Mouse (Mus musculus): ENCODE results near the gene Idh3a.
"Not testable (repeated sequence)": the region's sequence is repeated elsewhere in the genome, so short reads cannot be mapped to it uniquely, and the experiment has no call there.

Gene Idh3a

DNA sequence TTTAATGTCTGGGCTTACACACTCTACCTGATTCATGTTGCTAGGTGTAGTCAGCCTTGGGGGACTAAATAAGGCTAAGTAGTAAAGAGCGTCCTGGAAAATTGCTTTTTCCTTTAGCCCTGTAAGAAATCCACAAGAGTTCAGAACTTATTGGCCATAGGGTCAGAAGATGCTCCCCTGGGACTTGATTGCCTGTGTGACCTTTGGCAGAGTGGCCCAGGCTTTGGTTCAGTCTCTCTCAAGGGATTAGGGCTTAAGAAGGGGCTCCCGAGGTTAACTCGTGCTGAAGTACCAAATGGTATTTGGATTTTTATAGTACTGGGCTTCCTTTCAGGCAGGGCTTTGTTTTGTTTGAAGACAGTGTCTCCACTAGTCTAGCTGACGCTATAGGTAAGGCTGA lies 1.7 kb downstream of the Idh3a start:
- no peak for DNase-seq (ENCODE audit: low read depth, low spot score)

GRCm38 (mm10) chr9:54593652-54594051 lies 7.5 kb downstream of the Idh3a start:
- not testable (repeated sequence) for DNase-seq (ENCODE audit: low read depth, low spot score)

DNA sequence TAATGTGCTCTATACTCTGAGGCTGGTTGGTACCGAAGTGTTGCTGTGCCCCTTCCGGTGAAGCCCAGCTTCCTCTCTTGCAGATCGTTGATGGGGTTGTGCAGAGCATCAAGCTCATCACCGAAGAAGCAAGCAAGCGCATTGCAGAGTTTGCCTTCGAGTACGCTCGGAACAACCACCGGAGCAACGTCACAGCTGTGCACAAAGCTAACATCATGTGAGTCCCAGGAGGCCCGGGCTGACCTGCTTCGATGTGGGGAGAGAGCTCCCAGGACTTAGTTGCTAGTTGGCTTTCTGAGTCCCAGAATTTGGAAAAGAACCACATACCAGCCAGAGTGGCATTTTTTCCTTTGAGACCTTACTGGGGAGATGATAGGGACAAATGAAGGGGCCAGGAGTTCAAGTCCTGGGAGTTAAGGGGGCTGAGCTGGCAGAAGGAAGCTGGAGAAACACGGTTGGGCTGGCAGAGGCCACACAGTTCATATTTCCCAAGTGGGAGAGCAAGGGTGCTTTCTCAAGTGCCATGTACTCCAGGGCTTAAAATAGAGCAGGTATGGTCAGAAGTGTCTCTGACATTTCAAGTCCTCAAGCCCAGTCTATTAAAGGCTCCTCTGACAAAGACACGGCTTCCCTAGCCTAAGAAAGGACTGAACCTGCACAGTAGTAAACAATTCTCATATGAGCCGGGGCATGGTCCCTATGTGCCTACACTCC lies 10.8 kb downstream of the Idh3a start:
- DNase-seq (ENCODE audit: low read depth, low spot score) = no peak

- no peak for DNase-seq (ENCODE audit: low read depth, low spot score)
Measured at GRCm38 (mm10) chr9:54602386-54602785, 16.3 kb downstream of the Idh3a start.

GRCm38 (mm10) chr9:54602916-54603315 lies 16.8 kb downstream of the Idh3a start:
- no peak for DNase-seq (ENCODE audit: low read depth, low spot score)

- no peak for DNase-seq (ENCODE audit: low read depth, low spot score)
Measured at GRCm38 (mm10) chr9:54604131-54604654, 18.1 kb downstream of the Idh3a start.

DNA sequence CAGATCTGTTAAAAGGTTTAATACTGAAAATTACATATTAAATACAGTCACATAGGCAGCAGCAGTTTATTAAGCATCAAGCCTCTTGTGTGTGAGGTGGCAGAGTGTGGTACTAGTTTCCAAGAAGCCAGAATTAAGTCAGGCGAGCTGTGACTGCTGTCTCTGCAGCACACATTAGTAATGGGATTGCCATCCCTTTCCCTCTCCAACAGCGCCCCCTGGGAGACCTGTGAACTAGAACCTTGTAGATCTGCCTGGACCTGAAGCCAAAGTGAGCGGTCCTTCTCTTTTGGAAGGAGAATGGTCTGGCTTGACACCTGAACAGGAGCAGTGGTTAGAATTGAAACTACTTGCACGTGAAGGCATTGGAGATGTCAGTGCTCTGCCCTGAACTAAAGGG lies 18.8 kb downstream of the Idh3a start:
- DNase-seq (ENCODE audit: low read depth, low spot score) = peak; percentile 62

GRCm38 (mm10) chr9:54612781-54613191 lies 26.7 kb downstream of the Idh3a start:
- no peak for DNase-seq (ENCODE audit: low read depth, low spot score)

DNA sequence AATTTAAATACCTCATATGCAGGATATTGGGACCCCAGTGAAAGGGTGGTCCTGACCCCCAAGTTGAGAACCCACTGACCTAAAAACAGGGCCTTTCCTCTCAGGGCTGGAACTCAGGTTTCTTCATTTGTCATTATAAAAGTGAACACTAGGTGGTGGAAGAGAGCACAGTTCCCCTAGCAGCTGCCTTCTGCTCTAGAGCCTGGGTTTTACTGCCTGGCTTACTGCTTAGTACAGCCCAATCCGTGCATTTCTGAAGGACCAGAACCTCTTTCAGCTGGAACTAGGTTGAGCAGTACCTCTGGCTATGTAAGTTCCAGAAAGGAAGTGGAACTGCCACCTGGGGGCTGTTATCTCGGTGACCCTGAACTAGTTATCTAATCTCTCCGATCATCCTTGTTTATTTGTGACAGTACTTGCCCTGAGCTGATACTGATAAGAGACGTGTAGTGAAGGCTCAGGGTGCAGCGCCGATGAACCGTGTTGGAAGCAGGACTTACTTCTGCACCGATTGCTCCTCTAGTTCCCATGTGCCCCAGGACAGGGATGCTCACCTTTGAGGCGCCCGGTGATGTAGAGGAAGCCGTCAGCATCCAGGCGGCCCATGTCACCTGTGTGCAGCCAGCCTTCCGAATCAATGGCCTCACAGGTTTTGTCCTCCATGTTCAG lies 28.2 kb downstream of the Idh3a start:
- peak; percentile 53 for DNase-seq (ENCODE audit: low read depth, low spot score)

DNA sequence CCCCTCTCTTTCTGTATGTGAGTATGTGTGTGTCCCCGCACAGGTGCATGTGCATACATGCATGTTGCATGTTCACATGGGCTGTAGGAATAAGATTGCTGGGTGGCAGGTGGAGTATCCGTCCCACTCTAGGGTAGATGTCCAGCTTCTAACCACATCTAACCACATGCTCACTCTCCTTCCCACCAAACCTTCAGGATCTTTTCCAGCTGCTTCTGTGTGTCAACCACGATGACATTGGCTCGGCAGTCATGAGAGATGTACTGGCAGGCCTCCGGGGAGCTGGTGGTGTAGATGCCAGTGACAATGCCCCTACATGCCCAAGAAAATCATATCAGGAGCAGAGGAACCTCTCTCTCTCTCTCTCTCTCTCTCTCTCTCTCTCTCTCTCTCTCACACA lies 41.1 kb downstream of the Idh3a start:
- DNase-seq (ENCODE audit: low read depth, low spot score) = no peak

DNA sequence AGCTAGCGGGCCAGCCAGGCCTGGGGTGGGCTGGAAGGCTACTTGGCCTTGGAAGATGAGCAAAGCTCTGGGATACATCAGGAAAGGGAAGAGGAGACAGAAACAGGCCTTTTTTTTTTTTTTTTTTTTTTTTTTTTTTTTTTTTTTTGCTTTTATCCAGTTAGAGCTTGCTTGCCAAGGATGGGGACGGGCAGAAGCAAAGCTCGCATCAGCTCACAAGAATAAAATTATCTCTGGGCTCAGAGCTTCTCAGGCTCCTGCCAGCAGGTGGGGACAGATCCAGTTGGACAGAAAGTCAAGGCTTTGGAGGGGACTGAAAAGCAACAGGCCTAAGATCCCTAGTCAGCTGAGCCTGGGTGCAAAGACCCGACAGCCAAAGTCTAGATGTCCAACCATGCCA lies 42.6 kb downstream of the Idh3a start:
- no peak for DNase-seq (ENCODE audit: low read depth, low spot score)

- DNase-seq (ENCODE audit: low read depth, low spot score) = no peak
Measured at GRCm38 (mm10) chr9:54629613-54630261, 43.6 kb downstream of the Idh3a start.

DNA sequence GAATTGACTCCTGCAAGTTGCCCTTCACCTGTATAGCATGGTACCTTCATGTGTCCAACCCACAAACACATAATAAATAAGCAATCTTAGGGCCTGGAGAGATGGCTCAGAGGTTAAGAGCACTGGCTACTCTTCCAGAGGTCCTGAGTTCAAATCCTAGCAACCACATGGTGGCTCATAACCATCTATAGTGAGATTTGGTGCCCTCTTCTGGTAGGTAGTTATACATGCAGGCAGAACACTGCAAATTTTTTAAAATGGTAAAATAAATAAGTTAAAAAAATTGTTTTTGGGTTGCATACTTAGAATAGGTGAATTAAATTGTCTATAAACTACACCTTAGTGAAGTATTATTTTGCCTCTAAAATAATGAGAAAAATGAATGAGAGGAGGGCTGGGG lies 44.8 kb downstream of the Idh3a start:
- no peak for DNase-seq (ENCODE audit: low read depth, low spot score)

DNA sequence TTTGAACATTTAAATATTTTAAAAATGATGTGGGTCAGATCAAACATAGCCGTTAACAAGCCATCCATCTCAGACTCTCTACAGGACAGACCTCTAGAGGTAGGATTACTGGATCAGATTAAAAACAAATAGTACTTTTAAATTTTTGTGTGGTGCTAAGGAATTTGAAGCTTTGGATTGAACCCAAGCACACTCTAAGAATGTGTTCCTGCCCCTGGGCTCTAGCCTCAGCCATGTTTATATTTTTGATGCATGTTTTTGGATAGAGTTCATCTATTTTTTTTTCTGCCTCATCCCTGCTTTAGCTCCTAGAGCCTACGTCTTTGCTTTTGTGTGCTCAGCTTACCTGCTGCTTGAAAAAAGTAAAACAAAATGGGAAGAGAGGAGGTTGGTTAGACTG lies 47.3 kb downstream of the Idh3a start:
- DNase-seq (ENCODE audit: low read depth, low spot score) = no peak

- no peak for DNase-seq (ENCODE audit: low read depth, low spot score)
Measured at GRCm38 (mm10) chr9:54637510-54638314, 51.6 kb downstream of the Idh3a start.

GRCm38 (mm10) chr9:54639192-54639591 lies 53.1 kb downstream of the Idh3a start:
- DNase-seq (ENCODE audit: low read depth, low spot score) = no peak

GRCm38 (mm10) chr9:54641548-54641947 lies 55.4 kb downstream of the Idh3a start:
- DNase-seq (ENCODE audit: low read depth, low spot score) = no peak

DNA sequence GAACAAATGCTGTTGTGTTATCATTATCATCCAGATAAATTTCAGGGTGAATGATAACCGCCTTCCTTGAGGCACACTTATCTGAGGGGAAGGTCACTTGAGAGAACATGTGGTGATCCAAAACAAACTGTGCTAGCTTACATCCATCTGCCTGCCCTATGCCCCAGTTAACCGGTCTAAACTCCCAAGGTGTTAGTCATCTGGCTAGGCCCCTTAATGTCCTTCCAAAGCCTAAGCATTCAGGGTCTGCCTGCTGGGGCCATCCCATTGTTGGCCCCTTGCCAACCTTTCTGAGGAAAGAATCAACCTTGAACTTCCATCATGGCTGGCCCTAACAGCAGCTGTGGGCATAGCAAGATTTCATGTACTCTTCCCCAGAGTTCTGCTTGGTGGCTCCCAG lies 56.0 kb downstream of the Idh3a start:
- no peak for DNase-seq (ENCODE audit: low read depth, low spot score)

DNA sequence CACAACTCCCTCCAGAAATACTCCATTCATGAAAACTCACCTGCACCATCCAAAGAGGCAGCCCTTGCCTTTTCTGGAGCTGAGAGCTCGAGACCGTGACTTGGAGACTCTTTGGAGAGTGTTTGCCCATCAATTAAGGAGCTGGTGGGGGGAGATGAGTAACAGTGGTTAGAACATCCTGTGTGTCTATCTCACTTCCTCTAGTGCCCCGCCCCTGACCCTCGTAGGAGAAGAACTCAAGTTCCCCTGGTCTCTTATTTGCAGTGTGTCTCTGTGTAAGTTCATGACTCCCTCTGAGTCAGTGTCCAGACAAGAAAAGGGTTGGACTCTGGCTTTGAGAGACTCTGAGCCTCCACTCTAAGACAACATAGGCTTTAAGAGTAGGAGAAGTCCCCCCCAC lies 56.4 kb downstream of the Idh3a start:
- DNase-seq (ENCODE audit: low read depth, low spot score) = no peak

GRCm38 (mm10) chr9:54643179-54643578 lies 57.0 kb downstream of the Idh3a start:
- DNase-seq (ENCODE audit: low read depth, low spot score) = no peak

GRCm38 (mm10) chr9:54645530-54645929 lies 59.4 kb downstream of the Idh3a start:
- DNase-seq (ENCODE audit: low read depth, low spot score) = no peak

- no peak for DNase-seq (ENCODE audit: low read depth, low spot score)
Measured at GRCm38 (mm10) chr9:54646252-54646651, 60.1 kb downstream of the Idh3a start.

All from retina, postnatal 7 days (tissue).